Mouse (Mus musculus) hindbrain, embryonic 14.5 days (tissue): ENCODE data around the gene Serpinb6d. TPM values are rescaled to one million over a fixed set of nuclear protein-coding genes. Genes with fewer than 3 reads are reported as not detected.

ENCODE experiments used
- ATAC-seq: fragments of 200-750 bp; cut with Nextera tagmentation; 2 replicates; pipeline ENCODE4 v1.8.0; 2017; ENCODE audit warnings: moderate number of reproducible peaks, mild to moderate bottlenecking, moderate TSS enrichment, moderate library complexity; ENCODE audit not compliant: low FRiP score
- DNase-seq: peaks from one replicate; pipeline ENCODE4 v3.0.0-alpha.2; 2015; ENCODE audit warnings: low spot score
- H3K27ac ChIP-seq: fragments of 300-500 bp; sonication (generic); 2 replicates; pipeline ENCODE4 v1.5.1; 2014; ENCODE audit warnings: mild to moderate bottlenecking, moderate library complexity
- H3K27me3 ChIP-seq: fragments of 300-500 bp; sonication (generic); 2 replicates; pipeline ENCODE4 v1.6.1; 2014; ENCODE audit warnings: mild to moderate bottlenecking, low read length, mixed read lengths; ENCODE audit not compliant: control insufficient read depth, insufficient read depth
- H3K36me3 ChIP-seq: fragments of 300-500 bp; sonication (generic); replicated peaks from 2 replicates; pipeline ENCODE4 v1.6.1; 2014; ENCODE audit not compliant: control insufficient read depth, insufficient read depth
- H3K4me1 ChIP-seq: fragments of 300-500 bp; sonication (generic); replicated peaks from 2 replicates; pipeline ENCODE4 v1.6.1; 2014; ENCODE audit warnings: antibody characterized with exemption, low read length, mixed read lengths; ENCODE audit not compliant: control insufficient read depth, insufficient read depth
- H3K4me2 ChIP-seq: fragments of 300-500 bp; sonication (generic); replicated peaks from 2 replicates; pipeline ENCODE4 v1.6.1; 2014; ENCODE audit warnings: mild to moderate bottlenecking, moderate library complexity
- H3K4me3 ChIP-seq: fragments of 300-500 bp; sonication (generic); replicated peaks from 2 replicates; pipeline ENCODE4 v1.5.1; 2014; ENCODE audit warnings: mild to moderate bottlenecking, low read length
- H3K9ac ChIP-seq: fragments of 300-500 bp; sonication (generic); 2 replicates; pipeline ENCODE4 v1.6.1; 2014
- H3K9me3 ChIP-seq: fragments of 300-500 bp; sonication (generic); 2 replicates; pipeline ENCODE4 v1.6.1; 2016; ENCODE audit warnings: low read length; ENCODE audit not compliant: control insufficient read depth
- WGBS: fragments of 180-500 bp; shearing (Covaris S2); extraction: QIAGEN DNeasy Blood & Tissue Kit; methylation state at CpG from one replicate; pipeline ENCODE4 v1.1.7; 2014; 5-methylcytosine and 5-hydroxymethylcytosine counted together
- polyA plus RNA-seq: library from polyadenylated mRNA; unstranded; fragments of >200 nt; fragmentation: Nextera tagmentation; extraction: Ambion mirVana; gene quantifications from 2 replicates; pipeline ENCODE4 v1.2.1, GENCODE M21; 2014

The Serpinb6d gene
- polyA plus RNA-seq = not detected in 2 replicates

DNA sequence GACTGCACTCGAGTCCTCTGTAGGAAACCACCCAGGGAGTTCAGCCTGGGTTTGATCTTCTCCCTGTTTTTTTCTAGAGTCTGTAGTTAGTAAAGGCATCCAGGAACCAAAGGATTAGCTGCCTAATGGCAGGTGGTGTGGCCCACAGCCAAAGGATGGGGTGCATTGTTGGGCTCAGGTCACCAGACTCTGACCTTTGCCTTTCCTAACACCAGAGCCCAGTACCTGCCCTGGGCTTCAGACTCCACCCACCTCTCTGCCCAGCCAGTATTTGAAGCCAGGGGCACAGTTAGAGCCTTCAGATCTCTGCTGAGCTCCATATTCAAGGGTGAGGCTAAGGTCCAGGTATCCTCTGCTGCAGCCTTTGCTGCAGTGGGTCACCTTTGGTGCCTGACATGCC, at the start of gene Serpinb6d:
Serpinb6d (plus strand) TSS at position 301 of the 400 bp plus-strand sequence.
- WGBS = 76% methylated on average over 1 of the region's 1 CpGs
- ATAC-seq (no peak), DNase-seq (no peak)
- Histone ChIP-seq H3K9me3 (peaks cover 31% of the 10 kb centered on the region), H3K27me3 (no peaks in the 10 kb centered on the region), H3K4me1 (no peaks in the 10 kb centered on the region), H3K36me3 (no peaks in the 10 kb centered on the region), H3K27ac (no peak within 1 kb of the TSS), H3K4me2 (no peak within 1 kb of the TSS), H3K4me3 (no peak within 1 kb of the TSS), H3K9ac (no peak within 1 kb of the TSS)

DNA sequence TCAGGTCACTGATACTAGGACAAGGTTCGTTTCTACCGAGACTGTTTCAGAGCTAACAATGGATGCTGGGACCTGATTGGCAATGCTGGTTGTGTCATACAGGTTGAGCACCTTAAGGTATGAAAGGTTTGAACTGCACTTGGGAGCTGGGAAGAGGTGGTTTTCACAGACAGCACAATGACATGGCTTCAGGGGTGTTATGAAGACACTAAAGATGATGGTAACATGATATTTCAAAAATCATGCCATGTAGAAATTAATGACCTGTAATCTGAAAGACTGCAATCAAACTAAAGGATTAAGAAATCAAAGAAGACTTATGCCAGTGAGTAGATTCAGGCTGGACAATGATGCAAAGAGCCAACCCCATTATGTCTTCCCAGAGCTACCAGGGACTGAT, 38.3 kb upstream of the Serpinb6d start:
- Histone ChIP-seq H3K4me3 (no peak overlapping the region), H3K4me2 (no peak overlapping the region), H3K9ac (no peak overlapping the region), H3K36me3 (no peaks in the 10 kb centered on the region), H3K9me3 (peaks cover 44% of the 10 kb centered on the region), H3K4me1 (no peaks in the 10 kb centered on the region), H3K27me3 (no peaks in the 10 kb centered on the region), H3K27ac (no peak overlapping the region)
- ATAC-seq = no peak
- 90% methylated on average over 2 of the region's 2 CpGs for WGBS
- DNase-seq = no peak

DNA sequence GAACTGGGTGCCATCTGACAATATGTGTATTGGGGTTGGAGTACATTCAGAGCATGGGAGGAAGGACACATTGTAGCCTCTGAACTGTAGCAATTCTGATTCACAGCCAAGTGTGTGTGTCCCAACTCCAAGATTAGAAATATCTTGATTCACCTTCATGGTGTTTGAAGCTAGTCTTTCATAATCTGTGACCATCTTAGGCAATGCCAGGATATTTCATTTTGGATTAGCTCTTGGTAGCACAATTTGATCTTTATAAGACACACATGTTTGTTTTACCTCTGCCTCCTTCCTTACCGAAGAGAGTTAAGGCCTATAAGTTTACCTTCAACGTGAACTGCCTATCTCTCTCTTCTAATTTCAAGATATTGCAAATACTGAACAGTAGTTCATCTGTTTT, 18.7 kb upstream of the Serpinb6d start:
- peaks cover 15% of the 10 kb centered on the region; the same call in 1 of the 2 replicates for H3K9me3 ChIP-seq
- H3K4me1 ChIP-seq = no peaks in the 10 kb centered on the region
- H3K27ac ChIP-seq = no peak overlapping the region
- WGBS = 76% methylated on average over 2 of the region's 2 CpGs
- no peak overlapping the region for H3K4me3 ChIP-seq
- no peaks in the 10 kb centered on the region for H3K27me3 ChIP-seq
- no peaks in the 10 kb centered on the region for H3K36me3 ChIP-seq
- DNase-seq (no peak), ATAC-seq (no peak)
- no peak overlapping the region for H3K9ac ChIP-seq
- no peak overlapping the region for H3K4me2 ChIP-seq

DNA sequence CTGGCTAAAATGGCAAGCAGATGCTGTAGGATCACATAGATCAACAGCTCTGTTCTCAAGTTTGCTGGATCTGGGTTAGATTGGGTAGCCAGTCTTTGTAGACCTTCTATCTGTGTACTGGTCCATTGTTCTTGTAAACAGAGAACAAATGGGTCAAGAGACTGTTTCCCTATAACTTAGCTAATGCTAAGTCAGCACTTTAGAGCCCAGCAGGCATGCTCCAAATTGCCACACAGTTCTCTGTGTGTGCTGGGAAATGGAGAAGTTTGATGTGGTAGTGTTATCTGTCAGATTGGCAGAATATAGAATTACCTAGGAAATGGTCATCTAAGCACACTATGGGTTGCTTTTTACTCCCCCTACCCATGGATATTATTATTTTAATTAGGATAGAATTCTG, 1.3 kb downstream of the Serpinb6d start:
- Histone ChIP-seq H3K36me3 (no peaks in the 10 kb centered on the region), H3K4me1 (no peaks in the 10 kb centered on the region), H3K4me3 (no peak overlapping the region), H3K27ac (no peak overlapping the region), H3K27me3 (no peaks in the 10 kb centered on the region), H3K4me2 (no peak overlapping the region), H3K9ac (no peak overlapping the region), H3K9me3 (peaks cover 35% of the 10 kb centered on the region)
- DNase-seq = no peak
- no peak for ATAC-seq

DNA sequence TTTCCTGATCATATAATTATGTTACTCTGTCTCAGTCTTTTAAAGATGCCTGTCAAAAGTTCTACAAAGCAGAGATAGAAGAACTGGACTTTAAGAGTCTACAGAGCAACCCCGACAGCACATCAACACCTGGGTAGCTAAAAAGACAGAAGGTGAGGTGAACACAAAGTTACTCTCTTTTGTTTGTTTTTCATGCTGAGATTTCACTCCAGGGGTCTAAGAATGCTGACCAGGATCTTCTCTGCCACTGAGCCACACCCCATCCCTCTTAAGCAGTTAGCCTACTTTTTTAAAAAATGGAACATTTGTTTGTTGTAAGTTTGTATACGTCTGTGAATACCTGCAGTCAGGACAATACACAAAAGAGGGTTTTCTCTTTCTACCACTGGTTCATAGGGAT, 59.1 kb downstream of the Serpinb6d start:
- no peak overlapping the region for H3K4me3 ChIP-seq
- no peaks in the 10 kb centered on the region for H3K36me3 ChIP-seq
- no peaks in the 10 kb centered on the region for H3K27me3 ChIP-seq
- DNase-seq (no peak), ATAC-seq (no peak)
- H3K9me3 ChIP-seq = peaks cover 23% of the 10 kb centered on the region; the same call in 1 of the 2 replicates
- no peaks in the 10 kb centered on the region for H3K4me1 ChIP-seq
- WGBS = 72% methylated on average over 2 of the region's 2 CpGs
- no peak overlapping the region for H3K4me2 ChIP-seq
- H3K9ac ChIP-seq = no peak overlapping the region
- no peak overlapping the region for H3K27ac ChIP-seq

Other genes with a start within 250 kb of the Serpinb6d start
- not detected in 2 replicates for gene Serpinb9g, start 176.6 kb upstream of the Serpinb6d start, polyA plus RNA-seq
- not detected in 2 replicates for gene Serpinb6e, start 182.0 kb downstream of the Serpinb6d start, polyA plus RNA-seq
- gene Serpinb6c, start 244.3 kb downstream of the Serpinb6d start, polyA plus RNA-seq = 0.32 TPM in 1 of 2 replicates, not detected in the other